Comparison of ENCODE assay signal across 13 mouse cellular contexts in the genomic region with DNA sequence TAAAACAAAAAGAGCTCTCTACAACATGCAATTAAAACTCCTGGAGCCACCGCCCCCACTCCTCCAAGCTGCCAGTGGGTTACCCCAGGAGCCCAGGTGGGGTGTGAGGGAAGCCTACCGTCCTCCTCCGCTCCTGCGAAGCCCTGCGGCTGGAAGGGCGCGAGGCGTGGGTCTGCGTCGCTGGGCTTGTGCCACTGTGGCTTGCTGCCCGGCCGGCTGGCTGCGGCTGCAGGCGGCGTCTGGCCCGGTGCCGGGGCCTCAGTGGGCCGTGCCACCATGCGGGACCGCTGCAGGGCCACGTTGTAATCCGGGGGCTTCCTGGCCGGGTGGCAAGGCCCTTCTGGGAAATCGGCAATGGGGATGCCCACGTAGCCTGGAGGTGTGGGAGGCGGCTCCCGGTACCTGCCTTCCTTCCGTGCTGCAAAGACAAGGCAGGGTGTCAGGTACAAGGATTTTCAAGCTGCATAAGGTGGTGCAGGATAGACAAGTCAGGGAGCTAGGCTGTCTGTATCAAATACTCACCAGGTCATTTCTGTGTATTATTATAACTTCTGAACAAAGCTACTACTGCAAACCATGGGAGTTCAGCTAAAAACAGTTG.
DNase-seq lines count a peak whose midpoint lies in the region; ATAC-seq lines count a peak whose summit lies in the region.
"Had no signal": no experiment of that assay in that cellular context is flagged by ENCODE, and none has a peak within 500 bp of the region (broad histone marks: within the 10 kb centered on the region; RNA-seq: fewer than 3 reads in every experiment).

No protein-coding gene starts in this region.

- peaks cover 59% of the 10 kb centered on the region for H3K36me3 ChIP-seq in midbrain, embryonic 13.5 days
- peaks cover 57% of the 10 kb centered on the region for H3K36me3 ChIP-seq in midbrain, embryonic 14.5 days (ENCODE audit: control insufficient read depth, insufficient read depth, low read length)

- H3K27ac ChIP-seq in midbrain, embryonic 13.5 days, result no peak overlapping the region
- no peak overlapping the region for H3K27ac ChIP-seq in midbrain, embryonic 14.5 days (replicated peaks; ENCODE audit: low read depth, low read length)
- H3K27ac ChIP-seq: hindbrain, embryonic 12.5 days; liver, embryonic 14.5 days; stomach, embryonic 15.5 days had no signal

- H3K9ac ChIP-seq in midbrain, embryonic 13.5 days (replicated peaks), result no peak overlapping the region
- no peak overlapping the region for H3K9ac ChIP-seq in midbrain, embryonic 14.5 days (replicated peaks; ENCODE audit: low read length)
- H3K9ac ChIP-seq: hindbrain, embryonic 12.5 days; liver, embryonic 14.5 days; stomach, embryonic 15.5 days had no signal

- no peak overlapping the region for H3K4me2 ChIP-seq in midbrain, embryonic 13.5 days (replicated peaks)
- H3K4me2 ChIP-seq in midbrain, embryonic 14.5 days (ENCODE audit: low read length), result no peak overlapping the region
- H3K4me2 ChIP-seq: hindbrain, embryonic 12.5 days; stomach, embryonic 15.5 days had no signal

- ATAC-seq in midbrain, embryonic 13.5 days, result 0 out of 2 replicates have a peak, but pooled peaks have one; percentile 30
- ATAC-seq in midbrain, embryonic 14.5 days (ENCODE audit: low FRiP score, low TSS enrichment), result no peak

- WGBS in midbrain, embryonic 13.5 days, result 92% methylated on average over 28 of the region's 28 CpGs
- 90% methylated on average over 28 of the region's 28 CpGs for WGBS in midbrain, embryonic 14.5 days

- H3K4me1 ChIP-seq in midbrain, embryonic 13.5 days (replicated peaks), result no peaks in the 10 kb centered on the region
- no peaks in the 10 kb centered on the region for H3K4me1 ChIP-seq in midbrain, embryonic 14.5 days (ENCODE audit: control insufficient read depth, insufficient read depth, low read length)
- H3K4me1 ChIP-seq: hindbrain, embryonic 12.5 days; stomach, embryonic 15.5 days had no signal

- H3K9me3 ChIP-seq in midbrain, embryonic 13.5 days, result no peaks in the 10 kb centered on the region
- H3K9me3 ChIP-seq in midbrain, embryonic 14.5 days (ENCODE audit: control insufficient read depth, low read length), result no peaks in the 10 kb centered on the region
- H3K9me3 ChIP-seq: hindbrain, embryonic 12.5 days; megakaryocyte, embryonic 14.5 days; stomach, embryonic 15.5 days had no signal

- no peaks in the 10 kb centered on the region for H3K27me3 ChIP-seq in midbrain, embryonic 13.5 days
- no peaks in the 10 kb centered on the region for H3K27me3 ChIP-seq in midbrain, embryonic 14.5 days (ENCODE audit: control insufficient read depth, insufficient read depth, low read length)
- H3K27me3 ChIP-seq: hindbrain, embryonic 12.5 days; megakaryocyte, embryonic 14.5 days; stomach, embryonic 15.5 days had no signal

- no peak overlapping the region for H3K4me3 ChIP-seq in midbrain, embryonic 13.5 days (replicated peaks)
- no peak overlapping the region for H3K4me3 ChIP-seq in midbrain, embryonic 14.5 days (replicated peaks; ENCODE audit: low read depth, low read length)
- H3K4me3 ChIP-seq: hindbrain, embryonic 12.5 days; megakaryocyte, embryonic 14.5 days; stomach, embryonic 15.5 days had no signal

- DNase-seq in frontal cortex, adult 2 months (ENCODE audit: extremely low spot score in 1 of 2, low spot score in 1 of 2), result peak; percentile 14 to 69
- DNase-seq in frontal cortex, postnatal 14 days (ENCODE audit: low spot score in 2 of 2), result no peak
- no peak for DNase-seq in midbrain, embryonic 14.5 days
- DNase-seq in left cerebral cortex, adult 18-20 months (ENCODE audit: low spot score in 2 of 2), result peak; percentile 57 to 73
- no peak for DNase-seq in gastrocnemius, adult 8-10 months (ENCODE audit: low spot score in 2 of 2)
- DNase-seq in gastrocnemius, postnatal 25 days, result no peak
- no peak for DNase-seq in gastrocnemius, adult 18-20 months (ENCODE audit: low spot score)
- DNase-seq: kidney, postnatal 14 days had no signal

Comparison
In these comparisons a context has a peak if more than half of its experiments do, and no peak if none do; other contexts are left out.
1. DNase-seq: peak in frontal cortex, adult 2 months (2 of 2) and left cerebral cortex, adult 18-20 months (2 of 2); none in frontal cortex, postnatal 14 days (0 of 2), midbrain, embryonic 14.5 days (single experiment), gastrocnemius, adult 8-10 months (0 of 2), gastrocnemius, postnatal 25 days (single experiment) and gastrocnemius, adult 18-20 months (single experiment).